Mouse (Mus musculus): ENCODE measurements around the gene Aph1a. TPM values are rescaled to one million over a fixed set of nuclear protein-coding genes. Genes with fewer than 3 reads are reported as not detected.

The Aph1a gene
- total RNA-seq, 1 experiment = 70.9 TPM

DNA sequence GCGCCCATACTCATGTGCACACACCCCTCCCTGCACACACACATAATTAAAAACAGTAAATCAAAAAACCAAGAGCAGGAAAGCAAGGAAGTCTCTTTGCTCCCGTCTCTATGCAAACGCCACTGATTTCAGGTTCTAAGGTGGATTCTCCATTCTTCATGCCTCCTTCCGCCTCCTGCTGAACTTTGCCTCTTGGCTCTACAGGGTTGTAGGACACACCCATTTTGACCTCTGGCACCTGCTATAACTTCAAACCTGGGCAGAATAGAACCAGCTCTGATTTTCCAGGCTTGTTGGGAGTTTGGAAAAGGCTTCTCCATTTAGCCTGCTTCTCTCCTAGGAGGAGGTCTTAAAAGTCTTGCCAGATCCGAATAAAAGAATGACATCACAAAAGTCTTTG, 9.4 kb upstream of the Aph1a start:
- H3K36me3 ChIP-seq (ENCODE audit: control insufficient read depth, insufficient read depth, low read length, poor library complexity, severe bottlenecking) = no peaks in the 10 kb centered on the region; the same call in 1 of the 2 replicates
- H3K9ac ChIP-seq (ENCODE audit: insufficient read depth, low read depth, low read length, poor library complexity, severe bottlenecking) = no peak overlapping the region
- H3K4me1 ChIP-seq (ENCODE audit: control insufficient read depth in 2 of 2, insufficient read depth in 2 of 2, low read length in 2 of 2, poor library complexity in 1 of 2) = peaks cover 0 to 6% of the 10 kb centered on the region in 2 experiments; a peak in 1 of 4 replicates
- no peak overlapping the region for H3K27ac ChIP-seq (ENCODE audit: insufficient read depth, low read depth, low read length, poor library complexity, severe bottlenecking)
- TF ChIP-seq HCFC1 (IDR thresholded peaks at IDR 0.05; ENCODE audit: borderline replicate concordance, insufficient read depth, low read length) = no peak
- no peak for TF ChIP-seq ZC3H11A (IDR thresholded peaks at IDR 0.05; ENCODE audit: borderline replicate concordance, low read depth, low read length)
- TF ChIP-seq MAFK (IDR thresholded peaks at IDR 0.05; ENCODE audit: insufficient read depth, low read depth, low read length) = no peak
- no peak for TF ChIP-seq ZNF384 (IDR thresholded peaks at IDR 0.05; ENCODE audit: low read depth, low read length)
- no peak for TF ChIP-seq CHD2 (IDR thresholded peaks at IDR 0.05; ENCODE audit: low read depth, low read length)
- in situ Hi-C loops (cut with MboI; ENCODE audit: low sequenced_read_pairs in 2 of 2, unreplicated experiment in 2 of 2) = no loop called here
- no peak overlapping the region for H3K4me3 ChIP-seq (ENCODE audit: insufficient read depth in 1 of 2, low read depth in 1 of 2, low read length in 2 of 2, poor library complexity in 1 of 2, severe bottlenecking in 1 of 2)
- DNase-seq (ENCODE audit: low read depth, low spot score) = no peak
- no peaks in the 10 kb centered on the region for H3K9me3 ChIP-seq (ENCODE audit: control insufficient read depth, insufficient read depth, low read depth, low read length)

DNA sequence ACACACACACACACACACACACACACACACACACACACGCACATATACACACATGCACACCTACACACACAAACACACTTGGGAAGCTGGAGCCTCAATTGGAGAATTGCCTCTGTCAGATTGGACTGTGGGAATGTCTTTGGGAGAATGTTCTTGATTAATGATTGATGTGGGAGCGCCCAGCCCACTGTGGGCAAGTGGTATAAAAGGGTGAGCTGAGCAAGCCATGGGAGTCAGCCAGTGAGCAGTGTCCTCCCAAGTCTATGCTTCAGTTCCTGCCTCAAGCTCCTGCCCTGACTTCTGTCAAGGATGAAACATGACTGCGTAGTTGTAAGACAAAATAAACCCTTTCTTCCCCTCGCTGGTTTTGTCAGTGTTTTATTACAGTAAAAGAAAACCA, 6.2 kb upstream of the Aph1a start:
- TF ChIP-seq ZC3H11A (IDR thresholded peaks at IDR 0.05; ENCODE audit: borderline replicate concordance, low read depth, low read length) (no peak), HCFC1 (IDR thresholded peaks at IDR 0.05; ENCODE audit: borderline replicate concordance, insufficient read depth, low read length) (no peak), MAFK (IDR thresholded peaks at IDR 0.05; ENCODE audit: insufficient read depth, low read depth, low read length) (no peak), CHD2 (IDR thresholded peaks at IDR 0.05; ENCODE audit: low read depth, low read length) (no peak), ZNF384 (IDR thresholded peaks at IDR 0.05; ENCODE audit: low read depth, low read length) (no peak)
- peaks cover 6 to 9% of the 10 kb centered on the region in 2 experiments for H3K4me1 ChIP-seq (ENCODE audit: control insufficient read depth in 2 of 2, insufficient read depth in 2 of 2, low read length in 2 of 2, poor library complexity in 1 of 2)
- H3K4me3 ChIP-seq (ENCODE audit: insufficient read depth in 1 of 2, low read depth in 1 of 2, low read length in 2 of 2, poor library complexity in 1 of 2, severe bottlenecking in 1 of 2) = no peak overlapping the region
- no peak overlapping the region for H3K9ac ChIP-seq (ENCODE audit: insufficient read depth, low read depth, low read length, poor library complexity, severe bottlenecking)
- in situ Hi-C loops (cut with MboI; ENCODE audit: low sequenced_read_pairs in 2 of 2, unreplicated experiment in 2 of 2) = no loop called here
- DNase-seq (ENCODE audit: low read depth, low spot score) = no peak
- H3K36me3 ChIP-seq (ENCODE audit: control insufficient read depth, insufficient read depth, low read length, poor library complexity, severe bottlenecking) = no peaks in the 10 kb centered on the region; the same call in 1 of the 2 replicates
- H3K27ac ChIP-seq (ENCODE audit: insufficient read depth, low read depth, low read length, poor library complexity, severe bottlenecking) = no peak overlapping the region
- H3K9me3 ChIP-seq (ENCODE audit: control insufficient read depth, insufficient read depth, low read depth, low read length) = no peaks in the 10 kb centered on the region

DNA sequence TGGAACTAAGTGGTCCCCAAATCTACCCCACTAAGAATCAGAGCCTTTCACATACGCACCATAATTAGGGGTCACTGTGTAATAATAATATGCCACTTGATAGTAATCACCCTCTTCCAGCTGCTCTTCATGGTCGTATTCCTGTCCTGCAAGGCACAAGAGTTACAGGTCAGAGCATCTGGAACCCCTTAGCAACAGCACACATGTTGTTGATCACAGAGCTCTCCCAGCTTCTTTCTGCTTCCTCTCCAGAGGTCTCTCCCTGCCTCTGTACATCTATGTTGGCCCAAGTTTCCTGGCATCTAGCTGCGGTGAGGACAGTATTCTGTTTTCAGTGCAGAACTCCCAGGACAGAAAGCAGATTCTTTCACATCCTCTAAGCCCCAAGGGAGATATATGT, 4.1 kb upstream of the Aph1a start:
- in situ Hi-C loops (cut with MboI; ENCODE audit: low sequenced_read_pairs in 2 of 2, unreplicated experiment in 2 of 2) = no loop called here
- H3K9me3 ChIP-seq (ENCODE audit: control insufficient read depth, insufficient read depth, low read depth, low read length) = no peaks in the 10 kb centered on the region
- H3K4me1 ChIP-seq (ENCODE audit: control insufficient read depth in 2 of 2, insufficient read depth in 2 of 2, low read length in 2 of 2, poor library complexity in 1 of 2) = peaks cover 6 to 14% of the 10 kb centered on the region in 2 experiments
- H3K27ac ChIP-seq (ENCODE audit: insufficient read depth, low read depth, low read length, poor library complexity, severe bottlenecking) = no peak overlapping the region
- H3K36me3 ChIP-seq (ENCODE audit: control insufficient read depth, insufficient read depth, low read length, poor library complexity, severe bottlenecking) = no peaks in the 10 kb centered on the region; the same call in 1 of the 2 replicates
- TF ChIP-seq ZC3H11A (IDR thresholded peaks at IDR 0.05; ENCODE audit: borderline replicate concordance, low read depth, low read length) (no peak), MAFK (IDR thresholded peaks at IDR 0.05; ENCODE audit: insufficient read depth, low read depth, low read length) (no peak), HCFC1 (IDR thresholded peaks at IDR 0.05; ENCODE audit: borderline replicate concordance, insufficient read depth, low read length) (no peak), ZNF384 (IDR thresholded peaks at IDR 0.05; ENCODE audit: low read depth, low read length) (no peak), CHD2 (IDR thresholded peaks at IDR 0.05; ENCODE audit: low read depth, low read length) (no peak)
- no peak overlapping the region for H3K9ac ChIP-seq (ENCODE audit: insufficient read depth, low read depth, low read length, poor library complexity, severe bottlenecking)
- no peak overlapping the region for H3K4me3 ChIP-seq (ENCODE audit: insufficient read depth in 1 of 2, low read depth in 1 of 2, low read length in 2 of 2, poor library complexity in 1 of 2, severe bottlenecking in 1 of 2)
- no peak for DNase-seq (ENCODE audit: low read depth, low spot score)

DNA sequence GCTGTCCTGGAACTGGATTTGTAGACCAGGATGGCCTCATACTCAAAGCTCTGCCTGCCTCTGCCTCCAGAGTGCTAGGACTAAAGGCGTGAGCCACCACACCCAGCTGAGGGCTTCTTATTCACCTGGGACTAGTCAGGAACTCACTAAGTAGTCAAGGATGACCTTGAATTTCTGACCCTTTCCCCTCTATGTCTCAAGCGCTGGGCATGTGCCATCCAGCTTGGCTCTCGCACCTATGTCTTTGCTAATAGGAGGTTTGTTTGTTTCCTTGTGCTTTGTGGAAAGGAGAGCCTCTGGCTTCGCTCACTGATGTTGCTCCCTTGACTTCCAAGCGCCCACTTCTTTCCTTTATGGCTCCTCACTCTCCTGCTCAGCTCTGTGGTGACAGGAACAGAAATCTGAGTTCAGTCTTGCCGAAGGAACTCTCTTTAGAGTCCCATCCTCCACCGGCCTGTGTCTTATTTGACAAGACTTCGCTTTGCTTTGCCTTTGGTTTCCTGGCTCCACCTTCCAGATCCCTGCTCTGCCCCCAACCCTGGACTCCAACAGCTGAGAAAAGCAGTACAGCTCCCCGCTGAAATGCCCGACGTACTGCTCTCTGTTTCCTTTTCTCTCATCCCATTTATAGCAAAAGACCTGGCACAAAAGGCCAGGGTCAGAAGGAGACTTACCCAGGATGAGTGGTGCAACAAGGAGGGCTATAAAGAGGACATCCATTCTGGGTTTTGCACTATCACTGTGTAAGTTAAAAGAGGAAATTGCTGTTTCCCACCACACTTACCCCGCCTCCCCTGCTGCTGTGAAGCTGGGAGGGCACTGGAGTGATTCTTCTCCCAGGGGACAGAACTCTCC, 2.3 kb upstream of the Aph1a start, which contains the start of gene BC028528:
TSS of gene BC028528 (minus strand) at position 795 of the 855 bp plus-strand sequence.
- H3K4me3 ChIP-seq (ENCODE audit: insufficient read depth in 1 of 2, low read depth in 1 of 2, low read length in 2 of 2, poor library complexity in 1 of 2, severe bottlenecking in 1 of 2) = peak within 1 kb of the TSS; percentile 52 to 63
- in situ Hi-C loops (cut with MboI; ENCODE audit: low sequenced_read_pairs in 2 of 2, unreplicated experiment in 2 of 2) = no loop called here

More for the DNA sequence above, 2.3 kb upstream of the Aph1a start, which contains the start of gene BC028528:
- no peak for DNase-seq (ENCODE audit: low read depth, low spot score)
- Histone ChIP-seq H3K9ac (ENCODE audit: insufficient read depth, low read depth, low read length, poor library complexity, severe bottlenecking) (peak within 1 kb of the TSS; percentile 41; the same call in 1 of the 2 replicates), H3K27ac (ENCODE audit: insufficient read depth, low read depth, low read length, poor library complexity, severe bottlenecking) (peak within 1 kb of the TSS; percentile 71), H3K9me3 (ENCODE audit: control insufficient read depth, insufficient read depth, low read depth, low read length) (no peaks in the 10 kb centered on the region), H3K4me1 (ENCODE audit: control insufficient read depth in 2 of 2, insufficient read depth in 2 of 2, low read length in 2 of 2, poor library complexity in 1 of 2) (peaks cover 12 to 14% of the 10 kb centered on the region in 2 experiments), H3K36me3 (ENCODE audit: control insufficient read depth, insufficient read depth, low read length, poor library complexity, severe bottlenecking) (peaks cover 2% of the 10 kb centered on the region; the same call in 1 of the 2 replicates)
- TF ChIP-seq ZNF384 (IDR thresholded peaks at IDR 0.05; ENCODE audit: low read depth, low read length) = no peak

Measured in ES-E14 (cell line).